Mouse (Mus musculus) midbrain, postnatal 0 days (tissue): ENCODE results near the gene Nod2. TPM values are rescaled to one million over a fixed set of nuclear protein-coding genes. Genes with fewer than 3 reads are reported as not detected.
"Not testable (repeated sequence)": the region's sequence is repeated elsewhere in the genome, so short reads cannot be mapped to it uniquely, and the experiment has no call there.

Experiments used
- ATAC-seq: fragments of 200-750 bp; cut with Nextera tagmentation; 2 replicates; pipeline ENCODE4 v1.8.0; 2017; ENCODE audit warnings: moderate number of reproducible peaks, mild to moderate bottlenecking, moderate TSS enrichment, moderate library complexity; ENCODE audit not compliant: low FRiP score
- DNase-seq: peaks from one replicate; pipeline ENCODE4 v3.0.0-alpha.2; 2015; ENCODE audit warnings: low spot score
- H3K27ac ChIP-seq: fragments of 300-500 bp; sonication (generic); 2 replicates; pipeline ENCODE4 v1.5.1; 2014; ENCODE audit warnings: low read depth, mild to moderate bottlenecking, low read length, mixed read lengths
- H3K27me3 ChIP-seq: fragments of 300-500 bp; sonication (generic); 2 replicates; pipeline ENCODE4 v1.6.1; 2014; ENCODE audit warnings: low read length, control low read depth, mixed read lengths; ENCODE audit not compliant: insufficient read depth
- H3K36me3 ChIP-seq: fragments of 300-500 bp; sonication (generic); 2 replicates; pipeline ENCODE4 v1.6.1; 2014; ENCODE audit warnings: low read length, control low read depth, mixed read lengths; ENCODE audit not compliant: insufficient read depth
- H3K4me1 ChIP-seq: fragments of 300-500 bp; sonication (generic); 2 replicates; pipeline ENCODE4 v1.6.1; 2014; ENCODE audit warnings: mild to moderate bottlenecking, control low read depth, antibody characterized with exemption, low read length, mixed read lengths; ENCODE audit not compliant: insufficient read depth
- H3K4me2 ChIP-seq: fragments of 300-500 bp; sonication (generic); 2 replicates; pipeline ENCODE4 v1.6.1; 2014; ENCODE audit warnings: low read depth, mild to moderate bottlenecking, low read length, mixed read lengths; ENCODE audit not compliant: poor library complexity, severe bottlenecking
- H3K4me3 ChIP-seq: fragments of 300-500 bp; sonication (generic); 2 replicates; pipeline ENCODE4 v1.5.1; 2014; ENCODE audit warnings: low read depth, mild to moderate bottlenecking, low read length, moderate library complexity
- H3K9ac ChIP-seq: fragments of 300-500 bp; sonication (generic); replicated peaks from 2 replicates; pipeline ENCODE4 v1.6.1; 2014; ENCODE audit warnings: mild to moderate bottlenecking, low read length, moderate library complexity, mixed read lengths; ENCODE audit not compliant: poor library complexity, severe bottlenecking
- H3K9me3 ChIP-seq: fragments of 300-500 bp; sonication (generic); 2 replicates; pipeline ENCODE4 v1.6.1; 2016; ENCODE audit warnings: low read length, control low read depth
- CTCF ChIP-seq: IDR thresholded peaks from 2 replicates; pipeline ENCODE4 v1.5.1; 2016; ENCODE audit warnings: antibody characterized with exemption, mild to moderate bottlenecking
- WGBS: fragments of 180-500 bp; shearing (Covaris S2); extraction: QIAGEN DNeasy Blood & Tissue Kit; methylation state at CpG from one replicate; pipeline ENCODE4 v1.1.7; 2014; 5-methylcytosine and 5-hydroxymethylcytosine counted together
- polyA plus RNA-seq: library from polyadenylated mRNA; unstranded; fragments of >200 nt; fragmentation: Nextera tagmentation; extraction: Ambion mirVana; gene quantifications from 2 replicates; pipeline ENCODE4 v1.2.1, GENCODE M21; 2015
- total RNA-seq: library from RNA; depleted of rRNA; stranded (reverse); fragments of >200 nt; gene quantifications from 2 replicates; pipeline ENCODE4 v1.2.3, GENCODE M21; 2014

The Nod2 gene
- total and polyA plus RNA-seq, 2 experiments from 2014 or later, result 0.17 to 0.88 TPM

DNA sequence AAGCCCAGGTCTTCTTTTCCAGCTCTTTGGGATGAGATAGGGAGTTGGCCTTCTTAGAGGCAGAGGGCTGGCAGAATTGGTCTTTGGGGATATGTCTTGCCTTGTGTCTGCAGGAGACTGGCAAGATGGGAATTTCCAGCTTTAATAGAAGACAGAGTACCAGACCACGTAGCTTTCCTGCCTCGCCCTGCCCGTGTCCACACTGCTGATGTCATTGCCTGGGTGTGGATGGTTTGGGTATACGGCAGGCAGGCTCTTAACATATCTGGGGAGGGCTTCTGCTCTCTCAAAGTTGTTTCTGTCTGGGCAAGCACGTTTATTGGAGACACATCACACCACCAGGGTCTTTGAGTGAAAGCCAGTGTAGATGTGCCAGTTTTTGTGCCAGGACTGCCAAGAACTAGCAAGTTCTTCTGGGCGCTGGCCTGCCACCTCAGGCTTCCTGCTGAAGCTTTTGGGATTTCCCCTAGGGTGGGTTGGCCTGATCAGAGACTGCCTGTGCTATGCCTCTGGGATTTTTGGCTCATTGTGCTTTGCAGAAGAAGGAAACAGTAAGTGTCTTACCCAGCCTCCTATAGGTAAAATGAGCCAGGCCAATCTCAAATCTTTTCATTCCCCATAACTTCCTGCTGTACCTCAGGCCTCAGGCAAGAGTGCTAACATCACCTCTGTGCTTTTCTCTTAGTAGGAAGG is 3.0 kb downstream of the Nod2 start:
- H3K9ac ChIP-seq, result no peak overlapping the region
- H3K9me3 ChIP-seq, result no peaks in the 10 kb centered on the region
- H3K27ac ChIP-seq, result no peak overlapping the region
- WGBS, result 82% methylated on average over 6 of the region's 6 CpGs
- 0 out of 2 replicates have a peak, but pooled peaks cover 2% of the 10 kb centered on the region for H3K4me1 ChIP-seq
- no peak overlapping the region for H3K4me2 ChIP-seq
- ATAC-seq (no peak), DNase-seq (peak; percentile 32)
- H3K4me3 ChIP-seq, result no peak overlapping the region
- no peak for TF ChIP-seq CTCF
- no peaks in the 10 kb centered on the region for H3K27me3 ChIP-seq
- no peaks in the 10 kb centered on the region for H3K36me3 ChIP-seq

DNA sequence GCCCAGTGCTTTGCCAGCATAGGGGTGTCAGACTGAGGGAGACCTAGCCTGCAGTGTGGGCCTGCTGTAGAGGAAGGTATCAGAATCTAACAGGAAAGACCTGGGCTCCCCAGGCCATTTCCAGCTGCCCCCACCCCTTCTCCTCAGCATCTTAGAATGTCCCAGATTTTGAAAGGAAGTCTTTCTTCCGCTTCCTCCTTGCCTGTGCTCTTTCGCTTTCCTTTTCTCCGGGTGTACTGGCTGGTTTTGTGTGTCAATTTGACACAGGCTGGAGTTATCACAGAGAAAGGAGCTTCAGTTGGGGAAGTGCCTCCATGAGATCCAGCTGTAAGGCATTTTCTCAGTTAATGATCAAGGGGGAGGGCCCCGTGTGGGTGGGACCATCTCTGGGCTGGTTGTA is 4.0 kb downstream of the Nod2 start:
- not testable (repeated sequence) for H3K9ac ChIP-seq, H3K27me3 ChIP-seq, DNase-seq, H3K4me3 ChIP-seq, H3K27ac ChIP-seq, H3K36me3 ChIP-seq, H3K4me2 ChIP-seq, H3K4me1 ChIP-seq, H3K9me3 ChIP-seq, ATAC-seq
- WGBS, result 80% methylated on average over 4 of the region's 4 CpGs

DNA sequence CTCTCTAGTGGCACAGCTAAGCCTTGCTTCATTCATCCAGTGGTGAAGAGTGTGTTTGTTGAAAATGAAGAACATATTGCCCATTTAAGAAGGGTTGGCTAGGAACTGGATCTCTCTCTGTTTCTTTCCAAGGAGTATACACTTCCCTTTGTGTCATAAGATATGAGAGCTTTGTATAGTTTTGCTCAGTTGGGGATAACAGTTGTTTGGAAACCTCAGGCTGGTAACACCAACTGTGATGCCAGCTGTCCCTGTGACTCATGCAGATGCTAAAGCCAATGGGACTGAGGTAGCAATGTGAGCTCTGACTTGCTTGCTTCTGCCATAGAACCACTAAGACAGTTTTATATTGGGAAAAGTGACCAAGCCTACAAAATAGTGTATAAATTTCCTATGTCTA is 8.2 kb downstream of the Nod2 start:
- H3K4me2 ChIP-seq, result no peak overlapping the region
- no peaks in the 10 kb centered on the region for H3K36me3 ChIP-seq
- no peak overlapping the region for H3K9ac ChIP-seq
- peak; percentile 17 for DNase-seq
- no peak for ATAC-seq
- no peaks in the 10 kb centered on the region for H3K27me3 ChIP-seq
- no peak for TF ChIP-seq CTCF
- no peak overlapping the region for H3K4me3 ChIP-seq
- no peaks in the 10 kb centered on the region for H3K4me1 ChIP-seq
- H3K27ac ChIP-seq, result no peak overlapping the region
- no peaks in the 10 kb centered on the region for H3K9me3 ChIP-seq

DNA sequence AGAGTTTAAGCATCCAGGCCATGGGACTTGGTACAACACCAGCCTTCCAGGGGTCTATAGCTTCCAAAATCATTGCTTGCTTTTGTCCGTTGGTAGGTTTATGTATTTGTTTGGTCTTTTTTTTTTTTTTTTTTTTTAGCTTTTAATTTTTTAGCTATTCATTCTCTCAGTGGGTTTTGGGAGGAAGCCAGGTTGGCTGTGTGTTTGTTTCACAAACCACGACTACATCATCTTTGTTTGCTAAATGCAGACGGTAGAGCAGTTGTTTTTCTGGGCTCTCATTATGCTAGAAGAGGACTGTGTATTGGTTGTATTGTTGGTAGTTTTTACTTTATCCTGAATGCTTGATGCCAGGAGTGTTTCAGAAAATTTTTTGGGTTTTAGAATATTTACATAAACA is 12.8 kb downstream of the Nod2 start:
- no peak for TF ChIP-seq CTCF
- Histone ChIP-seq H3K27ac (no peak overlapping the region), H3K9ac (no peak overlapping the region), H3K4me2 (no peak overlapping the region), H3K36me3 (no peaks in the 10 kb centered on the region), H3K4me1 (no peaks in the 10 kb centered on the region), H3K4me3 (no peak overlapping the region), H3K27me3 (no peaks in the 10 kb centered on the region), H3K9me3 (no peaks in the 10 kb centered on the region)
- DNase-seq (no peak), ATAC-seq (no peak)
- WGBS, result 64% methylated on average over 3 of the region's 3 CpGs

DNA sequence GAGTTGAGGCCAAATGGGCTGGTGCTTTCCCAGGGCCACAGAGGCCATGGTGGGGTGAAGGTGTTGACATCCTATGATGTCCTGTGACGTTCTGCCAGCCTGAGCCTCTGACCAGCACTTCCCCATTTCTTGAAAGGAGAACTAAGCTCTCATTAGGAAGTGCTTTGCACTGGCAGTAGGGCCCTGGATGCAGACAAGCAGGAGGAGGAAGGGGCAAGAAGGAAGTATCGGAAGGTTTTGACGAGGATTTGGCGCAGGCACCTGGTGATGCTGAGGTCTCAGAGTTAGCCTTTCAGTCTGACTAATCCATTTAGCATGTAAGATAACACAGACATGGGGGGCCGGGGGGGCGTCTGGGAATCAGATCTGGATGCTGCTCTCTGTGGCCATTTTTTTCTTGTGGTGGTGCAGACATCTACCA is 15.3 kb downstream of the Nod2 start:
- TF ChIP-seq CTCF, result no peak
- no peaks in the 10 kb centered on the region for H3K36me3 ChIP-seq
- ATAC-seq, result no peak

DNA sequence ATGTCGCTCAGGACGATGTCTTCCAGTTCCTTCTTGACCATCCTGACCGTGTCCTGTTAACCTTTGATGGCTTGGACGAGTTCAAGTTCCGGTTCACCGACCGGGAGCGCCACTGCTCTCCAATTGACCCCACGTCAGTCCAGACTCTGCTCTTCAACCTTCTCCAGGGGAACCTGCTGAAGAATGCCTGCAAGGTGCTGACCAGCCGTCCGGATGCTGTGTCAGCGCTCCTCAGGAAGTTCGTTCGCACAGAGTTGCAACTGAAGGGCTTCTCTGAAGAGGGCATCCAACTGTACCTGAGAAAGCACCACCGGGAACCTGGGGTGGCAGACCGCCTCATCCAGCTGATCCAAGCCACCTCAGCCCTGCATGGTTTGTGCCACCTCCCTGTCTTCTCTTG is 17.0 kb downstream of the Nod2 start:
- no peaks in the 10 kb centered on the region for H3K27me3 ChIP-seq
- no peaks in the 10 kb centered on the region for H3K9me3 ChIP-seq
- H3K4me2 ChIP-seq, result no peak overlapping the region
- no peak for DNase-seq
- H3K27ac ChIP-seq, result no peak overlapping the region
- H3K36me3 ChIP-seq, result no peaks in the 10 kb centered on the region
- H3K4me3 ChIP-seq, result no peak overlapping the region
- no peak for ATAC-seq
- no peak overlapping the region for H3K9ac ChIP-seq
- peaks cover 11% of the 10 kb centered on the region for H3K4me1 ChIP-seq
- no peak for TF ChIP-seq CTCF
- WGBS, result 80% methylated on average over 16 of the region's 16 CpGs

More for the DNA sequence above, 15.3 kb downstream of the Nod2 start:
- Histone ChIP-seq H3K4me3 (no peak overlapping the region), H3K9ac (no peak overlapping the region), H3K4me1 (no peaks in the 10 kb centered on the region), H3K27ac (no peak overlapping the region), H3K9me3 (no peaks in the 10 kb centered on the region), H3K27me3 (no peaks in the 10 kb centered on the region), H3K4me2 (no peak overlapping the region)
- WGBS, result 77% methylated on average over 6 of the region's 6 CpGs
- DNase-seq, result no peak
